Mouse (Mus musculus) small intestine, adult 2 months (tissue): ENCODE data around the gene Myom1. TPM values are rescaled to one million over a fixed set of nuclear protein-coding genes. Genes with fewer than 3 reads are reported as not detected.
A peak's percentile ranks its signal among the peaks of the same experiment; 100 is the strongest.

Experiments used
- H3K27ac ChIP-seq: fragments of 200-500 bp; 2 replicates; pipeline ENCODE4 v1.5.1; 2012; ENCODE audit warnings: low read depth, low read length, control low read depth, inconsistent platforms; ENCODE audit not compliant: insufficient read depth
- H3K27me3 ChIP-seq: fragments of 200-500 bp; 2 replicates; pipeline ENCODE4 v1.6.1; 2012; ENCODE audit warnings: mild to moderate bottlenecking, moderate library complexity, low read length, inconsistent platforms; ENCODE audit not compliant: control insufficient read depth, insufficient read depth
- H3K36me3 ChIP-seq: fragments of 200-500 bp; 2 replicates; pipeline ENCODE4 v1.6.1; 2012; ENCODE audit warnings: mild to moderate bottlenecking, low read length, control low read depth, inconsistent platforms; ENCODE audit not compliant: control insufficient read depth, insufficient read depth
- H3K4me1 ChIP-seq: fragments of 200-500 bp; 2 replicates; pipeline ENCODE4 v1.6.1; 2012; ENCODE audit warnings: low read length, inconsistent platforms, mixed read lengths; ENCODE audit not compliant: control insufficient read depth, insufficient read depth, insufficient read length
- H3K4me3 ChIP-seq: fragments of 200-500 bp; 2 replicates; pipeline ENCODE4 v1.5.1; 2012; ENCODE audit warnings: low read depth, mild to moderate bottlenecking, control low read depth, inconsistent platforms, low read length, moderate library complexity
- CTCF ChIP-seq: fragments of 200-500 bp; IDR thresholded peaks from 2 replicates; pipeline ENCODE4 v1.5.1; 2012; ENCODE audit warnings: low read depth, mild to moderate bottlenecking, control low read depth, inconsistent platforms, low read length, moderate library complexity, mixed read lengths; ENCODE audit not compliant: insufficient replicate concordance, insufficient read length; ENCODE audit errors: extremely low read depth
- POLR2A ChIP-seq: fragments of 200-500 bp; IDR thresholded peaks from 2 replicates; pipeline ENCODE4 v1.6.1; 2012; ENCODE audit warnings: low read depth, mild to moderate bottlenecking, control low read depth, inconsistent platforms, low read length, moderate library complexity
- WGBS: fragments of 180-500 bp; shearing (Covaris S2); methylation state at CpG from one replicate; pipeline ENCODE4 v1.1.7; 2018; 5-methylcytosine and 5-hydroxymethylcytosine counted together
- polyA plus RNA-seq: library from polyadenylated mRNA; depleted of rRNA; stranded (reverse); fragments of >200 nt; gene quantifications from 2 replicates; pipeline ENCODE4 v1.2.3, GENCODE M21; 2012

Gene Myom1
- polyA plus RNA-seq, 1 experiment, result 3.1 TPM

- no peak for TF ChIP-seq CTCF
- TF ChIP-seq POLR2A, result no peak
- no peaks in the 10 kb centered on the region for H3K36me3 ChIP-seq
- H3K27ac ChIP-seq, result no peak overlapping the region
- H3K4me3 ChIP-seq, result no peak overlapping the region
- 67% methylated on average over 4 of the region's 4 CpGs for WGBS
- H3K4me1 ChIP-seq, result peaks cover 48% of the 10 kb centered on the region
- no peaks in the 10 kb centered on the region for H3K27me3 ChIP-seq
Observed at GRCm38 (mm10) chr17:71091024-71091423, 88.6 kb downstream of the Myom1 start.

GRCm38 (mm10) chr17:71092341-71092740, 89.9 kb downstream of the Myom1 start:
- Histone ChIP-seq H3K27ac (no peak overlapping the region), H3K4me1 (peaks cover 53% of the 10 kb centered on the region), H3K36me3 (no peaks in the 10 kb centered on the region), H3K27me3 (no peaks in the 10 kb centered on the region), H3K4me3 (no peak overlapping the region)
- no peak for TF ChIP-seq POLR2A
- WGBS, result 94% methylated on average over 4 of the region's 4 CpGs

- TF ChIP-seq POLR2A (no peak), CTCF (no peak)
- Histone ChIP-seq H3K27ac (peak overlapping the region; percentile 74), H3K4me1 (peaks cover 43% of the 10 kb centered on the region), H3K4me3 (no peak overlapping the region), H3K27me3 (no peaks in the 10 kb centered on the region), H3K36me3 (no peaks in the 10 kb centered on the region)
- WGBS, result 21% methylated on average over 5 of the region's 5 CpGs
Observed at GRCm38 (mm10) chr17:71093793-71094192, 91.4 kb downstream of the Myom1 start.

- TF ChIP-seq CTCF, result no peak
- no peak for TF ChIP-seq POLR2A
- WGBS, result 32% methylated on average over 3 of the region's 3 CpGs
- Histone ChIP-seq H3K27ac (peak overlapping the region; percentile 79), H3K4me1 (peaks cover 40% of the 10 kb centered on the region), H3K27me3 (no peaks in the 10 kb centered on the region), H3K4me3 (no peak overlapping the region), H3K36me3 (no peaks in the 10 kb centered on the region)
Observed at GRCm38 (mm10) chr17:71094438-71094837, 92.0 kb downstream of the Myom1 start.

GRCm38 (mm10) chr17:71096557-71097208, 94.2 kb downstream of the Myom1 start:
- 24% methylated on average over 8 of the region's 8 CpGs for WGBS
- no peak overlapping the region for H3K4me3 ChIP-seq
- peak overlapping the region; percentile 83; the same call in 1 of the 2 replicates for H3K27ac ChIP-seq
- TF ChIP-seq POLR2A, result no peak
- TF ChIP-seq CTCF, result no peak
- H3K4me1 ChIP-seq, result peaks cover 41% of the 10 kb centered on the region
- H3K36me3 ChIP-seq, result no peaks in the 10 kb centered on the region
- H3K27me3 ChIP-seq, result no peaks in the 10 kb centered on the region

- H3K27ac ChIP-seq, result no peak overlapping the region; the same call in 1 of the 2 replicates
- 14% methylated on average over 6 of the region's 6 CpGs for WGBS
- no peak for TF ChIP-seq POLR2A
- TF ChIP-seq CTCF, result no peak
- peaks cover 41% of the 10 kb centered on the region for H3K4me1 ChIP-seq
- no peak overlapping the region for H3K4me3 ChIP-seq
- H3K36me3 ChIP-seq, result no peaks in the 10 kb centered on the region
- no peaks in the 10 kb centered on the region for H3K27me3 ChIP-seq
Observed at GRCm38 (mm10) chr17:71097209-71097597, 94.8 kb downstream of the Myom1 start.

GRCm38 (mm10) chr17:71098606-71099005, 96.2 kb downstream of the Myom1 start:
- H3K4me1 ChIP-seq, result peaks cover 38% of the 10 kb centered on the region
- H3K4me3 ChIP-seq, result no peak overlapping the region
- H3K36me3 ChIP-seq, result no peaks in the 10 kb centered on the region
- 87% methylated on average over 3 of the region's 3 CpGs for WGBS
- no peak overlapping the region for H3K27ac ChIP-seq
- TF ChIP-seq CTCF, result no peak
- TF ChIP-seq POLR2A, result no peak
- no peaks in the 10 kb centered on the region for H3K27me3 ChIP-seq
